Mouse (Mus musculus): Measurements from ENCODE around the gene Dnah11.

Dnah11 gene

GRCm38 (mm10) chr12:118085291-118085690 lies 113.6 kb downstream of the Dnah11 start:
- no peak for DNase-seq (ENCODE audit: low spot score)

DNA sequence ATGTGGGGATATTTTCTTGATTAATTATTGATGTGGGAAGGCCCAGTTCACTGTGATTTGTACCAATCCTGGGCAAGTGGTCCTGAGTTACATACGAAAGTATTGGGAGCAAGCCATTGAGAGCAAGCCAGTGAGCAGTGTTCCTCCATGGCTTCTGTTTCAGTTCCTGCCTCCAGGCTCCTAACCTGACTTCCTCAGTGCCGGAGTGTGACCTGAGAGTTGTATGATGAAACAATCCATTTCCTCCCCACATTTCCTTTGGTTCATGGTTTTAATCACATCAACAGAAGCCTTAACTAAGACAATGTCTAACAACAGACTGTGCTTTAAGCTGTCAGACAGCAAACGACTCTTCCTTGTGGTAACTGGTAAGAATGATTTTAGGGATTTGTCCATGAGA lies 114.0 kb downstream of the Dnah11 start:
- DNase-seq (ENCODE audit: low spot score) = no peak

DNA sequence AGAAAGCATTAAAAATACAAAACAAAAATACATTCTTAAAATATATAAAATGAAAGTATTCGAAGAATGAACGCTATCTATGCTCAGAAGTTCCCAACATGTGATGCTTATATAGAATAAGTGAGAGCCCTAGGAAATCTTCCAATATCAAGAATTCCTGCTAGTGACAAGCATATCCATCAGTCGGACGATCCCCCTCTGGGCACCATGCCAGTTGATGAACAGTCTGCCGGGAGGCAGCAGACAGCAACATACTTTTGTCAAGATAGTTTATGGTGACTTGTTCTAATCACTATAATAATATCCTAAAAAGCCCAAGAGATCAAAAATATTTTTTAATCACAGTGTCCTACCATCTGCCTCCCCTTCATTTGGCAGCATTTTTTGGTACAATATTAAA lies 114.7 kb downstream of the Dnah11 start:
- no peak for DNase-seq (ENCODE audit: low spot score)

- no peak for DNase-seq (ENCODE audit: low spot score)
Measured at GRCm38 (mm10) chr12:118080441-118080840, 118.4 kb downstream of the Dnah11 start.

- DNase-seq (ENCODE audit: low spot score) = no peak
Measured at GRCm38 (mm10) chr12:118078434-118078989, 120.3 kb downstream of the Dnah11 start.

GRCm38 (mm10) chr12:118076802-118077201 lies 122.0 kb downstream of the Dnah11 start:
- no peak for DNase-seq (ENCODE audit: low spot score)

DNA sequence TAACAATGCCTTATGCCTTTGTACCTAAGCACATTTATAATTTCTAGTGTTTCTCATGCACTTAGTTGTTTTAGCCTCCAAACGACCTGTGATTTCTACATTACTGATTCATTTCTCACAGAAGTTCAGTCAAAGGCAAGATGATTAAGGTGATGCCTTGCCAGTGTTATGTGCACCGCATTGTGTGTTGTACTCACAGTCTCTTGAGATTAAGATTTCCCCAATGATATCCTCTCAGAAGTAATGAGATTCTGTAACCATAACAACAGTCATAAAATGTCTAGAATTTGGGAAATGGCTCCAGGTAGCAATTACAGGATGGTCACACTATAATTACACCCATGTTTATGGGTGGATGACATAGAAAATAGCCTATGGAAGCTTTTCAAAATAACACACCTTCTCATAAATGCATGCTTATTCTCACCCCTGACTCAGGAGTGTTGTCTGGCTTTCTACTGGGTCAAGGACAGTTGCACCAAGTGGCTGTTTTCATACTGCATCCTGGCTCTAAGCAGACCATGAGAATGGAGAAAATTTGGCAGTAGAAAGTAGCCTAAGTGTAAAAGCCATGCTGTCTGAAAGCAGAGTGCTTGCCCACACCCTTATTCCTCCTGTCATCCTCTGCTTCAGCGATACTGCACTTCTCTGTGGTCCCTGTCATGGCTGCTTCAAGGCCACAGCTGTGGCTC lies 126.5 kb downstream of the Dnah11 start:
- DNase-seq (ENCODE audit: low spot score) = no peak

DNA sequence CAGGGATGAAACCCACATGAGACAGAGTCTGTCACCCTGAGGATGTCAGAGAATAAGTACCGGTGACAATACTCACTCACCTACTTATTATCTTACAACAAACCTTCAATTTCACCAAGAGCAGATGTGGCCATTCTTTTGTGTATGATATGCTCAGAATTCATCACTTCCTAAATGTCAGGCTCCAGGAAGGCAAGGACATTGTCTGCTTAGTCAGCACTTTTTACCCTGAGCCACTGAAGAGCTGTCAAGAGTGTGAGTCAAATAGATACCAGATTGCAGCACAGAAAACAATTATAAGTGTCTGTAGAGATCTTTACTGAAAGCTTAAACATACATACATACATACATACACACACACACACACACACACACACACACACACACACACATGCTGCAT lies 127.2 kb downstream of the Dnah11 start:
- no peak for DNase-seq (ENCODE audit: low spot score)

DNA sequence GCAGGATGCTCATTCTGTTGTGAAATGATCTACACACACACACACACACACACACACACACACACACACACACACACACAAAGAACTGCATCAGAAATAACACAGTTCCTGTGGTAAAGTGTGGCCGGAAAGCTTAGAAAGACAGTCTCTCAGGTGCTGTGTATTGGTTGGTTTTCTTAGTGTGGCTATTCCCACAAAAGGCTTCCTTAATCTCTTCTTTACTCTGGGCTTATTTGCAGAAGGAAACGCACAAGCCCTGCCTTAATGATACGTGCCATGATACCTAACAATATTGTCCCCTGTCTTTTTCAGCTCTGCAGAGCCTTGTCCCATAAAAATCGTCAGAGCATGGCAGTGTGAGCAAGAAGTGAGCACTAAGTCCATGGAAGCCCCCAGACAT lies 130.1 kb downstream of the Dnah11 start:
- DNase-seq (ENCODE audit: low spot score) = no peak

DNA sequence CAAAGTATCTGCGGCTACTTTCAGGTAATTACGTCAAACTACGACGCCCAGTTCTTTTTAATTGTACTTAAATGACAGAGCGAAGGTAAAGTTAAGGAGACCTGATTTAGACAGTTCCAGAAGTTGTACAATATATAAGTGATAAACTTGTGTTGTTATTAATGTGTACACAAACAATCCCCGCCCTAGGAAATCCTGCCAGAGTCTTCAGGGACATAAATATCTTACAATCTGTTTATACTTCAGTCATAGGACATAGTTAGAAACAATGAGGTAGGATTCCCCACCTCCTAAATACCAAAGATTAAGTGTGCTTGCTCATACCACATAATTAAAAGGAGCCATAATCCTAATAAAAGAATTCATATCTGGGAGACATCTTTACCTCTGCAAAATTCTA lies 136.5 kb downstream of the Dnah11 start:
- DNase-seq (ENCODE audit: low spot score) = no peak

GRCm38 (mm10) chr12:118056876-118057275 lies 142.0 kb downstream of the Dnah11 start:
- DNase-seq (ENCODE audit: low spot score) = no peak

DNA sequence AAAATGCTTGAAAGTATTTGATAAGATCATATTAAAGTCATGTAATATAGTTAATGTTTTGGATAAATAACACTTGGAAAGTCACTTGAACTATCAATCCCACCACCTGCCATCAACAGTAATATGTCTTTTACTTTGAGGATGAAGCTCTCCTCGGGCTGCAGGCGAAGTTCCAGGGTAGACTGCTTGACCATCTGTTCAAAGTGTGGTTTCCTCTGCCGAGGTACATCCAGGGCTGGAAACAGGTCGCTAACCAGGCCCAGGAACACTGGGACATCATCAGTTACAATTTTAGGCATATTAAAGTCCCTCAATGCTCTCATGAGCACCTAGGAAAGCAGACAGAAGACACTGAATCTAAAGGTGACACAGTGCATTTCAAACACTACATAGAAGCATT lies 153.5 kb downstream of the Dnah11 start:
- DNase-seq (ENCODE audit: low spot score) = no peak

DNA sequence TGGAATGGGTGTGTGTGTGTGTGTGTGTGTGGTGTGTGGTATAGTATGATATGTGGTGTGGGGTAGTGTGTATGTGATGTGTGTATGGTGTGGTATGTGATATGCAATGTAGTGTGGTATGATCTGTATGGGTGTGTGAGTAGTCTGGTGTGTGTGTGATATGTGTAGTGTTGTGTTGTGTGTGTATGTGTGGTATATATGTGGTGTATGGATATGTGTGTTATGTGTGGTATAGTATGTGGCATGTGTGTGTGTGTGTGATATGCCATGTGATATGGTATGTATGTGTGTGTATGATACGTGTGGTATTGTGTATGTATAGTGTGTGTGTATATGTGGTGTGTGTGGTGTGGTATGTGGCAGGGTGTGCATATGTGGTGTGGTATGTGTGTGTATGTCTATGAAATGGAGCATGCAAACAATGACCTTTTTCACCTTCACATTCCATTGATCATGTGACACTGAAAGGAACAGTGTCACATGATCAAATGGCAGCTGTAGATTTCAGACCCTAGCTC lies 155.7 kb downstream of the Dnah11 start:
- no peak for DNase-seq (ENCODE audit: low spot score)

GRCm38 (mm10) chr12:118042196-118042595 lies 156.6 kb downstream of the Dnah11 start:
- no peak for DNase-seq (ENCODE audit: low spot score)

DNA sequence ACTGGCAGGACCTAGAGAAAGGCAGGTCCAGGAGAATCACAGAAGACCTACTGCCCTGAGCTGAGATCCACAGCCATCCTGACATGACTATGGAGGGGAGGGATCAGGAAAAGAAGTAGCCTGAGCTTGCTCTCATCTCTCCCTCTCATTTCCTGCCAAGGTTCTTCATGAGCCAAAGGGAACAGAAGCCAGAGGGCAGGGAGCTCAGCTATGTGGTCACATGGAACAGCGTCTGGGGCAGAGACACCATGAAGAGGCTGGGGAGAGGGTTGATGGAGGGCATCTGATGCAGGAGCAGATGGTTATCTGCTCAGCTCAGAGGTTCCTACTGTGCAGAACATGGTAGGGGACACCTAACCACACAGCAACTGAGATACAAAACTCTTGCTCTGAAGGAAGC lies 163.9 kb downstream of the Dnah11 start:
- DNase-seq (ENCODE audit: low spot score) = no peak

DNA sequence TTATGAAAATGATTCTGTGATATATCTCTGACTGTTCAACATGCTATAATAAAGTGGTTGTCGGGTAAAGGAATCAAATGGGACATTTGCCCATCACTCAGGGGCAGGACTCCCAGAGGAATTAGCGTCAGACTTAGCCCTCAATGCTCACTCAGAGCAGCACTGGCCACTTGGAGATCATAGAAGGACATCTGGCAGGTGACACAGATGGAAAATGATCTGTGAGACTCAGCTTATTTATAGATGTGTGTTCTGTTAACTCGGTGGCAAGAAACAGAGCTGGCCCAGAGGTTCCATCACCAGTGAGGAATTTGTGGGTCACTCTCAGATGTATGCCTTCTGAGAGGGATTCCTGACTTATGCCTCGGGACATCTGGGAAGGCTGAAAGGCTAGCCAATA lies 173.1 kb downstream of the Dnah11 start:
- no peak for DNase-seq (ENCODE audit: low spot score)

DNA sequence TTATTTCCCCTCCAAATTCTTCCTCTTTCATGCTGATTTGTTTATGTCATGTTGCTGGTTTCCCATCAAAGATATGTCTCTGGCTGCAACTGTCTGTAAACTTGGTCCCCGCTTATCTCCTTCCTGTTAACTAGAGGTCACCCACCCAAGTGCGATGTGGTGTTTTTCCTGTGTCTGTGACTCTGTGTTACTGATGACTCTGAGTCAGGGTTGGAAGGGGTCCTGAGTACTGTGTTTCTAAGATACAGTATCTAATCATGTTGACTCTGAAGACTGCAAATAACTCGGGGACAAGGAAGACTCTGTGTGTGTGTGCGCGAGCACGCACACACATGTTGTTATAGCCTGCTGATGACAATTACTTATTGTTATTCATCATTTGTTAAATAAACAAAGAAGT lies 179.9 kb downstream of the Dnah11 start:
- no peak for DNase-seq (ENCODE audit: low spot score)

GRCm38 (mm10) chr12:118013872-118014271 lies 185.0 kb downstream of the Dnah11 start:
- no peak for DNase-seq (ENCODE audit: low spot score)

GRCm38 (mm10) chr12:118011921-118012320 lies 186.9 kb downstream of the Dnah11 start:
- DNase-seq (ENCODE audit: low spot score) = no peak

DNA sequence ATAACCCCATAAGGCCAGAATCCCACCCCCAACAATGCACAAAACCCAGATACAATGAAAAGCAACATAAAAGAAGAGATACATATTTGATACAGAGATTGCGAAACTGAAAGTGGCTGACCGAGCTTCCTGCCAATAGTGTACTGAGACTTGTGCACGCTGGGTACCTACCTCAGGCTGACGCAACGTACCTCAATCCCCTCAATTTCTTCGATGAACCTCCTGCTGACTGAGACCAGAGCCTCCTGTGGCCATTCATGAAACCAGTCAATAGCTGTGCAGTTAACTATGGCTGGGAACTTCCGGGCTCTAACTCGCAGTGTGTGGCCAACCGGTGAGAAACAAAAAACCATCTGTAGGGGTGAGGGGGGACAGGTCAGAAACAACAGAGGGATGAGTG lies 203.9 kb downstream of the Dnah11 start:
- no peak for DNase-seq (ENCODE audit: low spot score)

DNA sequence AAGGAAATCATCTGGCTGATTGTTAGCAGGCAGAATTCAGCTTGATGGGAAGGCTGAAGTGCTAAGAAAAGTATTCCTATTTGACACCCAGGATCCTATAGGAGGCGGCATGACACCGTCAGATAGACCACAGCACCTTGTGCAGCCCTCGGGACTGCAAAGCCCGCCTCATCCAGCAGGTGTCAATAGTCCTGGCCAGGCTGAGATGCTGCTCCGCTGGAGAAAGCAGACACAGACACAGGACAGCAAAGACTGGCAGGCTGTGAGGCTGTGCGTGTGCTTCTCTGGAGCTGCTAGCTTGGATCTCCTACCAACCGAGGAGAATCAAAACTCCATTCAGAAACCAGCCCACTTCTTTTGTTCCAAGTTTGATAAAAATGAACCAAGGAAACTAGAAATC lies 205.3 kb downstream of the Dnah11 start:
- peak; percentile 35 for DNase-seq (ENCODE audit: low spot score)

GRCm38 (mm10) chr12:117989018-117989828 lies 209.6 kb downstream of the Dnah11 start:
- DNase-seq (ENCODE audit: low spot score) = no peak

DNA sequence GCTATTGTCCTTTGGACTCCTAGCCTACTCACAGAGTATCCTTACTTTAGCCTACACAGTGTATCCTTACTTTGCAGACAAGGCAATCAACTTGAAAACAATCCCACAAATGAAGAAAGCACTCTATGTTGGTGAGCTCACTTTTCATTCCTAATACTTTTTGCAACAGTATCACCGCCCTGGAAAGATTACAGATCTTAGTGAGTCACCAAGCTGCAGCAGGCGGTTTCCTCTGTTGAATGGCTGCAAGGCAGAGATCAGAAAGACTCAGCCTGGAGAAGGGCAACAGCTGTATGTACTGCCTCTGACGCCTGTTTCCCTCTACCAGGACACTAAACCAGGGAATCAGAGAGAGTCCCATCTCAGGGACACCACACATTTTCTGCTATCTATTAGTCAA lies 218.5 kb downstream of the Dnah11 start:
- no peak for DNase-seq (ENCODE audit: low spot score)

All from ovary, postnatal 10 days (tissue).